Mouse (Mus musculus): ENCODE measurements around the gene Ift46.

Ift46 gene

GRCm38 (mm10) chr9:44767101-44768028, at the start of gene Ift46, which contains the start of gene Arcn1:
TSS of gene Ift46 (plus strand) at chr9:44767908.
TSS of gene Arcn1 (minus strand) at chr9:44767845.
- peak; percentile 88 for DNase-seq (ENCODE audit: low spot score)

DNA sequence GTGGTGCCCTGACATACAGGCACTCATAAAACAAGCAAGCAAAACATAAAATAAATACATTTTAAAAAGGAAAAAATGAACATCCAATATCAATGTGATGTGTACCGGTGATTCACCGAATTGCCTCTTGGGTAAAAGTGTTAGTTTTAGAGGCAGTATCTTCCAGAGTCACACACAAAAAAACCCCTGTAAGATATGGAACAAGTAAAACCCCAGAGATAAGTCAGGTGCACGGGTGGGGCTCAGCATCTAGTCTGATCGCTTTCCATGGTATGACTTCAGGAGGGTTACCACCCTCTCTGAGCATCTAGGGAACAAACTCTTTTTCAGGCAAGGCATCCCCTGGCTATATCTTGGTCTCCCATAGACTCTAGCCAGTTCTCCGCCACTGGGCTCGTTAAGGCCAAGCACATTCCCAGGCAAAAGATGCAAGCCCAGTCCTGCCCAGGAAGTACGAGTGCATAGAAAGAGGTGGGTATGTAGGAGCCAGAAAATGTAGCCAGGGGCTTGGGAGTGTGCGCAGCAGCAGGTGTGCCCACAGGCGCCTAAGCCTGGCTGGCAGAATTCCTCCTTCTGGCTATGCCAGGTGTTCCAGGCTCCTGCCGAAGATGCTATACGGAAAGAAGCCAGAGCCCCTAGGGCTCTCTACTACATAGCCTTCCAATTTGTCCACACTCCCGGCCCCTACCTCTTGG, 48.6 kb upstream of the Ift46 start:
- DNase-seq (ENCODE audit: low spot score) = no peak

DNA sequence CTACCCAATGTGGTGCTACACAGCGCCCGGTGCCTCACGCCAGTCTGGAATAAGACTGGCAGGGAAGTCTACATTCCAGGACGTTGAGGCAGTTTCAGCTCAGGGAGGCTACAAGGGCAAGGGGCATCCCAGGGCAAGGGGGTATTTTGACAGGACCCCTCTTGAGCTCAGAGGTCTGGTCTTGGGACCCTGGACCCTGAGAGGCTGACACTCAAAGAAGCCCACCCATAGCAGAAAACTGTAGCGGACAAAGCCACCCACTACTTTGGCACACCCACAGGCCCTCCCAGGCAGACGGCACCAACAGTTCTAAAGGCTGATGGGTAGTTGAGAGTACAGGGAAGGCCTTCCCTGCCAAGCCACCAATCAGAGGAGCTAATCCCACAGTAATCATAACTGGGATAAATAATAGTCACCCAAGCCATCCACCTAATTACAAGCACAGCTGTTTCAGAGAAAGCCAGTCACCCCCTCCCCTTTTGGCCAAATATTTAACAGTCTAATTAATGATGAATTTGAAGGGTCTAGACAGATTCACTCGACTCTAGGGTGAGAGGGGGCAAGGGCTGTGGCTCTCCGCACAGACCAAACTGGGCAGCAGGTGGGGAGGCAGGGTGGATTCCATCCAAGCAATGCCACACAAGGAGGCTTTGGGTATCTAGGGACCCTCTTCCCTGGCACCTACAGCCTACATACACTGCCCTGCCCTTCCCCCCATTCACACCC, 47.9 kb upstream of the Ift46 start:
- DNase-seq (ENCODE audit: low spot score) = no peak

GRCm38 (mm10) chr9:44720358-44721153, 47.2 kb upstream of the Ift46 start:
- DNase-seq (ENCODE audit: low spot score) = no peak

GRCm38 (mm10) chr9:44721154-44721876, 46.4 kb upstream of the Ift46 start:
- peak; percentile 42 for DNase-seq (ENCODE audit: low spot score)

GRCm38 (mm10) chr9:44721877-44722186, 45.9 kb upstream of the Ift46 start:
- DNase-seq (ENCODE audit: low spot score) = no peak

DNA sequence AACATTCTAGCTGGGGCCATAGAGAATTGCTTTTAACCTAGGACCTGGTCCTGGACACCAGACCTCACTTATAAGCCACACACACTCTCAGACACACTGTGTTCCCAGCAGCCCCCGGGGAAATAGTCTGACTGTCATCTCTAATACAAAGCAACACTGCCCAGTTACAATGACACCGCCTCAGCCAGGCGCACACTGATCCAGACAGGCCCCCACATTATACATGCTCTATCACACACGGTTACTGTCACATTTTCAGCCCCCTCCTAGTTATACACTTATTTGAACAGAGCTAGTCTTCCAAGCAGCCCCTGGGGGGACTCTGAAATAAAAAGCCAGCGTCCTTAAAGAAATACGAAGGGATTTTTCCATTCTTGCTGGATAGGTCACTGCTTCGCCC, 45.1 kb upstream of the Ift46 start:
- no peak for DNase-seq (ENCODE audit: low spot score)

DNA sequence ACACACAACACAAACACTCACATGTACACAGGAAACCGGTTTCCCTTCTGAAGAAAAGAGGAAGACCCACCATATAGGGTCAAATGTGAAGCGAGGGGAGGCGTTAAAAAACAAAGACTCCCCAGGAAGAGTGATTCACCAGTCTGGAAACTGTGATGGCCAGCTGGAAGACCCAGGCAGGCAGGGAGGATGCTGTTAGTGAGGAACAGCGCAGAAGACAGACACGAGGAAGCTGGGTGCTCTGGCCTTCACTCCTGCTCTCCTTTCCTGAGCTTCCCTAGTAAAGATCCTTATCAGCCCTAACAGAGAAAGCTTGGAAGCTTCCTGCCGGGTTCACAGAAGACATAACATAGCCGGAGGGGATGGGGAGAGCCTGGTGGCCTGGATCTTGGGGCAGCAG, 44.7 kb upstream of the Ift46 start:
- DNase-seq (ENCODE audit: low spot score) = no peak

DNA sequence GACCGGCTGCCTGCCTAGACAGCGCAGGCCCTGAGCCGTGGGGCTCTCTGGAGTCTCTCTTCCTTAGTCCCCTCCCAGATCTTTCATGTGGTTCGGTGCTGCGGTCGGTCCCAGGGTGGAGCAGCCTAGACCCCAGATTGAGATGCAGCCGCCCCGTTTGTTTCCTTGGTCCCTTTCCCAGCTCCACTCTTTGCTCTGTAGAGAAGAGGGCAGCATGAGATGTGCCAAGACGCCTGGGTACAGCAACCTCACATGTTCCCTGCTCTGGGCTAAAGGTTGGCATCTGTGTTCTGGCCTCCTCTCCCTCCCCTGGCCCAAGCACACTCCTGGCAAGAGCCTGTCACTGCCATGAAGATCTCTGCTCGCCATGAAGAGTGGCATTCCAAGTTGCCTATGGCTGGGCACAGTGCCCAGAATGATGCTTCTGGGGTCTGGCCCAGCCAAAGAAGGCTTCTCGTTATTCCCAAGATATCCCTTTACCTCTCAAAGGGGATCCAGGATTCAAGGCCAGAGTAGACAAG, 44.1 kb upstream of the Ift46 start:
- no peak for DNase-seq (ENCODE audit: low spot score)

GRCm38 (mm10) chr9:44724223-44724622, 43.5 kb upstream of the Ift46 start:
- no peak for DNase-seq (ENCODE audit: low spot score)

GRCm38 (mm10) chr9:44724665-44725064, 43.0 kb upstream of the Ift46 start:
- no peak for DNase-seq (ENCODE audit: low spot score)

- no peak for DNase-seq (ENCODE audit: low spot score)
Observed at GRCm38 (mm10) chr9:44726431-44727146, 41.1 kb upstream of the Ift46 start.

DNA sequence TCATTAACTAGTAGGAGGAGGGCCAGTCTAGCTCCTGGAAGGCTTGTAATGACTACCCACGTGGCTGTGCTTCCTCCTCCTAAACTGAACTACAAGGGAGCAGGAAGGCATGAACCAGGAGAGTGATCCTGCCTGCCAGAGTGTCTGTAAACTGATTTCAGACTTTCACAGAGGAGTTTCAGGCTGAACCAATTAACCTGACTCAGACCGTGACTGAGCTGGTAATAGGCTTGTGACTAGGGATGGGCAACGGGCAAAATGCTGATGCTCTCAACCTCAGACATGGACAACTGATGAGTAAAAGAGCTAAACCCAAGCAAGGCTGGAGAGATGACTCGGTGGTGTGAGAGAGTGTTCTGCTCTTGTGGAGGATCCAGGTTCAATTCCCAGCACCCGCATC, 40.3 kb upstream of the Ift46 start:
- no peak for DNase-seq (ENCODE audit: low spot score)

- DNase-seq (ENCODE audit: low spot score) = no peak
Observed at GRCm38 (mm10) chr9:44732130-44732549, 35.6 kb upstream of the Ift46 start.

GRCm38 (mm10) chr9:44732921-44733530, 34.7 kb upstream of the Ift46 start:
- DNase-seq (ENCODE audit: low spot score) = no peak

DNA sequence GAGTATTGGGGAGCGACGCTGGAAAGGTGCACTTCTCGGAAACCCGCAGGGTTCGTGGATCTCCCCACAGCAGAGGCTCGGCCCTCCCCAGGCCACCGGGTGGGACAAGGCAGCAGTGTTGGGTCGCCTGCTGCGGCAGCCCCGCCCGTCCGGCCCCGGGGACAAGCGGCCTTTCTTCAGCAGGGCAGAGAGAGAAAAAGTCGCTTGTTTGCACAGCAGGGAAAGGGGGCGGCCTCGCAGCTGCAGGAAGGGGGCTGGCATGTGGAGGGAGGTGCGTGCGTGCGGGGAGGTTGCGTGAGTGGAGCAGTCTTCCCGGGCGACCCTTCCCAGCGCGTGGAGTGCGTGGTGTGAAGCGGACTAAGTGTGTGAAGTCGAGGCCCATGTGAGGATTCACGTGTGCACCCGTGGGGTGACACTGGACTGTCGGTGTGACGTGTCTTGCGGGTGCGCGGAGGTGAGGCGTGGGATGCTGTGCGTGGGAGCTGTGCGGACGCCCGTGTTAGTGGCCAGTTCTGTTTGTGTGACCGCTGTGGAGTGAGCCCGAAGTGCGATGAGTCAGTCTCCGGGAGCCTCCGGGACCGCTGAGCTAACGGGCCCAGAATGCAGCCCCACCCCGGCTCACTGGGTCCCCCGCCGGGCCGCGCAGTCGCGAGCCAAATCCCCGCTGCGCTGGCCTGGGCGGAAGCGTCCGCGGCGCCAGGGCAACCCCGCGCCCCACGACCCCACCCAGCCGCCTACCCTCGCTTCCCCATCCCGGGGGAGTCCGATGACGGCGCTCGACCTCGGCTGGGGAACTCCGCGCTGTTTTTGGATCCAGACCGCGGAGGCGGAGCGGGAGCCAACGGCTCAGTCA, 33.8 kb upstream of the Ift46 start:
- no peak for DNase-seq (ENCODE audit: low spot score)

GRCm38 (mm10) chr9:44734524-44735494, 32.9 kb upstream of the Ift46 start, which contains the start of gene Phldb1:
TSS of gene Phldb1 (minus strand) at chr9:44735198.
- no peak for DNase-seq (ENCODE audit: low spot score)

DNA sequence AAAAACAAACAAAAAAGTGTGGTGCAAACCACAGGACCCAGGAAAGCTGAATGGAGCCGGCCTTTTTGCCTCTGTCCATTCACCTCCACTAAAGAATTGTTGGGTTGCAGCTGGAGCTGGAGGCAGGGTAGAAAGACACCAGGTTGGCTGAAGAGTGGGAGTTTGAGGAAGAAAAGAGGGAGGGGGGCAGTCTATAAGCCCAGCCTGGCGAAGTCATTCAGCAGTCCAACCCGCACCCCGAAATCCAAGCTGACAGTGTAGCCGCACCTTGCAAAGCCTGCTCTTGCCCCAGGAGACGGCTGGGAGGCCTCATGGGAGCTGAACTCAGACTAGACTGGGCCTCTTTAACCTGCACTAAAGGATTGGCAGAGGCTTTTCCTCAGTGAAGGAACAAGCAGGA, 31.8 kb upstream of the Ift46 start:
- DNase-seq (ENCODE audit: low spot score) = no peak
